Mouse (Mus musculus) kidney, adult 9 months (tissue): ENCODE measurements around the gene Unc5b.

Experiments used
- DNase-seq: peaks from one replicate; pipeline ENCODE4 v3.0.0; 2022

Gene Unc5b

DNA sequence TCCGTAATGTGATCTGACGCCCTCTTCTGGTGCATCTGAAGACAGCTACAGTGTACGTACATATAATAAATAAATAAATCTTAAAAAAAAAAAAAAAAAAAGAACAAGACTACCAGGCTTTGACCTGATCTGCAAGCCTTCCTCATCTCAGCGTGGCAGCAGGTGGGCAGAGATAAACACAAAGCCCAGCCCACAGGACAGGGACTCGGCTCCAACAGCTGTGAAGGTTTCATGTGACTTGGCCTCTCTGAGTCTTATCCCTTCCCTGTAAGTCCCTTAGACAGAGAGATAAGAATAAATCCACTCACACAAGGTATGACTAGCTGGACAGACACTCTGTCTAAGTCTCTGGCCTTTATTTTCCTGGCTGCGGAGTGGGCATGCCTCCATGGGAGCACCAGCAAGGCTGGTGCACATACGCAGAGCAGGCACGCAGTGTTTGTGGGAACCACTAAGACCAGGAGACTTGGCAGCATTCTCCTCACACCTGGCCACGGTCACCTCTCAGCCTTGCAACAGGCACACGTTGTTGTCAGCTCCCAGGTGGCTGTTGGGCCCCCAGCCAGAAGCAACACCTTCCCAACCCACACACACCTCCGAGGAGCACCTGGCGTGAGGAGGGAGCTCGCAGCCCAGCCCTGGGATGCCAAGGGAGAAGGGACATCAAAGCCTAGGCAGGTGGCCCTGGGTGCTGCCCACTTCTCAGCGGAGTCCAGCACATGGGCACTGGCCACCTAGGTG, 33.5 kb downstream of the Unc5b start:
- DNase-seq, result no peak

DNA sequence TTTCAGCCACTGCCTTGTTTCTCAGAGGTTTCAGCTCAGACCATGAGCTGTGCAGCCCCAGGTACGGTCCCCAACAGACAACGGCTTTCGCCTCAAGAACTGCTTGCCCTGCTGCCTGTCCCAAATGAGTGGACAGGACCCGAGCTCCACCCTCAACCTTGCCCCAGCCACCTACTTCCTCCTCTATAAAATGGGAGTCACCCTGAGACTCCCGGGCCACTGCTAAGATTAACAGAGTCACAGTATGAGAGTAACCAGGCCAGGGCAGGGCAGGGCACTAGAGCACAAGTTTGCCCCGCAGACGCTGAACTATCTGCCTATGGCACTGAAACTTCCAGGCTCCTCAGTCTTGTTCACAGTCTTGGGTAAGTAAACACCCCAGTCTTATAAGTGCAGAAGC, 34.9 kb downstream of the Unc5b start:
- no peak for DNase-seq

DNA sequence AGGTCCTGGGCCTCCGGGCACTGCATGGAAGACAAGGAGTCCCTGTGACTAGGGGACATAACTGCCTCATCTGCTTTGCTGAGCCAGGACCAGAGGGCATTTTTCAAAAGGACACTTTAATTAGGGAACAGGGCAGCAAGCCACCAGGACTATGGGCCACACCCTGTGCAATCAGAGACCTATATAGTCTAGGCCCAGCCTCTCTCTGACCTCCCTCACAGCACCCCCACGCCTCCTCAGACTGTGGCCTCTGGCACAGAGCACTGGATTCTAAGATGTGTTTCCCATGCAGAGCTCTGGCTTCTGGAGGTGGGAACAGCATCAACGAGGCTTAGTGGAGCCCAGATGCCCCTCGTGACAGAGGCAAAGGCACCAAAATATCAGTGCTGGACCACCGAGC, 35.4 kb downstream of the Unc5b start:
- no peak for DNase-seq

DNA sequence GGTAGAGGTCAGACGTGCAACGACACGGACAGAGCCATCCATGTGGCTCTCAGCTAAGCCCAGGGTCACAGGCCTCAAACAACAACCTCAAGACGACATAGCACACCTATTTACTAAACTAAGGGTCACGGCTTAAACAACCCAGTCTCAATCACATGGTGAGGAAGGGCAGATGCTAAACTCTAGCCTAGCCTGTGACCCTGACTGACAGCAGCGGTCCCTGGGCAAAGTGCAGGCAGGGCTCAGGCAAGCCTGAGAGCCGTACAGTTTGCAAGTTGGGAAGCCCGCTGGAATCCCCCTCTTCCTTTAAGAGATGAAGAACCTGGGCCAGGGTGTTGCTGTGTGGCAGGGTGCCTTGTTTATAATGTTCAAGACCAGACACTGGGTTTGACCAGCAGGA, 36.6 kb downstream of the Unc5b start:
- DNase-seq, result no peak

DNA sequence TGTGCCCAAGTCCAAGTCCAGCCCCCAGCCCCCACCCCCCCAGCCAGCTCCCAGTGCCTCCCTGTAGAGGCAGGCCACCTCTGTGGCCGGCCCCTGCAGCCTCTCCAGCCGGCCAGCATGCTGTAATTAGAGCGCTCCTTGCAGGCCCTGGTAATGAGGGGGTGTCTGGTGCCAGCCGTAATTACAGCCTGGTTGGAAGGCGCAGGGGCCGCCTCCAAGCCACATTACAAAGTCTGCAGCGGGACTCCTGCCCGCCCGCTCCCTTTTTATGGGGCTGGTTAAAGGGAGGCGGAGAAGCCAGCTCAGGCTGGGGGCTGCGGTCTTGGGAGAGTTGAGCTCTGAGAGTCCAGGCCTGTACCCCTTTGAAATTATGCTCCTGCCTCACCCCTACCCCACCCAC, 37.0 kb downstream of the Unc5b start:
- DNase-seq, result no peak

DNA sequence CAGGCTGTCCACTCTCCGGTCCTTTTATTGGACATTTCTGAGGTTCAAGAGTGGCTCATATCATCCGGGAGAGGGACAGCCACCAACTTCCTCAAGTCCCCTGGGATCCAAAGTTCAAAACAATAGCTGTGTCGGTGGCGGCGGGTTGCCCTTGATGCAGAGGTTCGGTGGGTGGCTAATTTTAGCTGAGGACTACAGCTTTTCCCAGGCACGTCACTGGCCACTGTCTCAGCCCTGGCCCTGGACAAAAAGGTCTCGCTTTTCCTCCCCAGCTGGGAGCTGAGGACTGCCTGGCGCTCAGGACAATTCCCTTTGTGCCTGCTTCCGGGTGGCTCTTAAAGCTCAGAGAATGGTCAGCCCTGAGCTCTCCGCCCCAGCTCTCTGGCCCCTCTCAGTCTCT, 38.5 kb downstream of the Unc5b start:
- peak; percentile 67 for DNase-seq

DNA sequence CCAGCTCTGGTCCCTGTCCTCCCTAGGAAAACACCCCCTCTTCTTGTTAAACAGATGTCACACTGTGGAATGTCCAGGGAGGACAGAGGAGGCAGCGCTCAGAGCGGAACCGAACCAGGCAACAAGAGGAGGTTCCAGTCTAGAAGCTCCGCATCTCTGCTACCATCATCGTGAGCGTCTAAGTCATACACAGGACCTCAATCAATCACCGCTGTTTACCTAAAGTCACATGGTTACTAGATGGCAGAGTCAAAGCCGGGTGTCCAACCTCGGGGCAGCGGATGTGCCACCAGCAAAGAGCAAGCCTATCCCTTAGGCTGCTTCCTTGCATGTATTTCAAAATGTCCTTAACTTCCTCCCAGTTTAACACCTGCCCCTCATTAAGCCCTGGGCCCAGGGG, 39.0 kb downstream of the Unc5b start:
- DNase-seq, result no peak

DNA sequence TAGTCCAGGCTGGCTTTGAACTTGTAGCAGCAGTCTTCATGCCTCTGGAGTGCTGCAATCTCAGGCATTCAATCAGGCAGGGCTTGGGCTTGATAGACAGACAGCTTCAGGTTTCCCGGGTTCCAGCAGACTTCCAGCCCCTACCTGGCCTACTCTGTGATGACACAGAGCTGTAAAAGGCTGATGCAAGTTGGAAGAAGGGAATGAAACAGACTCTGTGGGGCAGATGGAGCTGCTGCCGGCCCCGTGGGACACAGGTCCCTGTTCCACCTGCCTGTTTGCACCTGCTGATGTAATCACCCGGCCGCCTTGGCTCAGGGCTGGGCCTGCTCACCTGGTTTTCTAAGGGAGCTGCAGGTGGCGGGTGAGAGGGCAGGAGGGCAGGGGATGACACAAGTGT, 40.5 kb downstream of the Unc5b start:
- no peak for DNase-seq

DNA sequence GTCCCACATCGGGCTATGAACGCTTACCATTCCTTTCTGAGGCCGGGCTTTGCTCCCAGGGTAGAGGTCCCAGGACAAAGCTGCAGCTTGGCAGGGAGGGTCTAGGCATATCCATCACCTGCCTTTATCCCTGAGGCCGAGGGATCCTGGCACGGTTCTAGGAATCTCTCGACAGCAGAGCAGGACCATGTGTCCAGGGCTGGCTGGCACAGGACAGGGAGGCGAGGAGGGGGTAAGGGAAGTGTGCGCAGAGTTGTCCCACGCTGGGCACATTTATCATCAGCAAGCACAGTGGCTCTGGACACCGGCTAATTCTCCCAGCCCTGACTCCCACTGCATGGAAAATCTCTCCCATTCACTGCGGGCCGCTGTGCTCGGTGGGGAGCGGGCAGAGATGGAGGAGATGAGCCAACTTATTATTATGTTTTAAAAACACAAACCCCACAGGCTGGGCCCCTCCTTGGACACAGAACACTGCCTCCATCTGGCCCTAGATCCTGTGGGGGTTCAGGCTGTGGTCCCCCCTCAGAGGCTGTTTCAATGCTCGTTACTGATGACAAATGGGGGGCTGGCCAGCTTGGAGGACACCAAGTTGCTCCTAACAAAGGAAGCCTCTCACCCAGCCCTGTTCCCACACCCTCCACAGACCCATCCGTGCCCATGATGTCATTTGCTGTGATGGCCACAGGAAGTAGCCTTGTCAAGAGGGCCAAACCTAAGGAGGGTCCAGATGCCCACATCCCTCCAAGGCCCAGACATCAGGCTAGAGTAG, 43.9 kb downstream of the Unc5b start:
- DNase-seq, result no peak

DNA sequence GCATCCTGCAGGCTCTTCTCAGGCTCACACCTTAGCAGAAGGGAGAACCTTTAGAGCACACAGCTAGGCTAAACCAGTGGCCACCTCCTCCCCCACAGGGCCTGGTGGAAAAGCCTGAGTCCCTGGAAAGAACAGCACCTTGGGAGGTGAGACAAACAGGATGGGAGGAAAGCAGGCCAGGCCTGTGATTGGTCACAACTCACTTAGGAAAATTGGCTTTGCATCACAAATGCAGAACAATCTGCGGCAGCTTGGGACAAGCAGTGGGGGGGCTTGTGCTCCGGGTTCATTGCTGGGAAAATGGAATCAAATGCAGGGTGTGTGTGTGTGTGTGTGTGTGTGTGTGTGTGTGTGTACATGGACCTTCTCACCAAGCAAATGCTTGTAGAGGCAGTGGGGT, 47.8 kb downstream of the Unc5b start:
- DNase-seq, result peak; percentile 20

DNA sequence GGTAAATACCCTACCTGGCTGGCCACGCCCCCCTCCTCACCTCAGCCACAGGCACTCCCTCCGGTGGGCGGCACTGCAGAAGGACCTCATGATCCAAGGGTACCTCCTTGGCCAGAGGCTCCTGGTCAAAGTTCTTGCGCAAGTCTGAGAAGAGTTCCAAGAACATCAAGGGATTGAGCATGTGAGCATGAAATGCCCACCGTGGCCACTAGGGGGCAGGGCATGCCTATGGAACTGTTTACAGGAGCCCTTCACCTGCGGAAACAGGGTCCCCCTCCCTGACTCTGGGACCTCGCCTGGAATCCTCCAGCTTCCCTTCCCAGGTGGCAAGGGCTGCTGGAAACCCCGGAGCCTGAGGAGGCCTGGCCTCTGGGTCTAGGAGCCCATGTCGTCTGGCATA, 51.8 kb downstream of the Unc5b start:
- peak; percentile 86 for DNase-seq

DNA sequence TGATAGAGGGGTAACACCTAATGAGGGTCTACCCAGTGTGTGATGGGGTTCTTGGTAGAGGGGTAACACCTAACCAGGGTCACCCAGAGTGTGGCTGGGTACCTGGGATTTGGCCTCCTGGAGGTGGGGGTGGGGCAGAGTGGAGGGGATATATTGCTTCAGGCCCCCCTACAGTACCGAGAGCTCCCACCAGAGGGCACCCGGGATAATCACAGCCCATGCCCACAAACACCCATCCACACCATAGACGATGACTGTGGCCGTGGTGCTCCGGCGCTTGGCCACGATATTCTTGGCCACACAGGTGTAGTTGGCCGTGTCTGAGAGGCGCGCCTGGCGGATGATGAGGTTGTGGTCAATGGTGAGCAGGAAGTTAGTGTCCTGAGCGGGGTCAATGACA, 52.8 kb downstream of the Unc5b start:
- DNase-seq, result peak; percentile 31

DNA sequence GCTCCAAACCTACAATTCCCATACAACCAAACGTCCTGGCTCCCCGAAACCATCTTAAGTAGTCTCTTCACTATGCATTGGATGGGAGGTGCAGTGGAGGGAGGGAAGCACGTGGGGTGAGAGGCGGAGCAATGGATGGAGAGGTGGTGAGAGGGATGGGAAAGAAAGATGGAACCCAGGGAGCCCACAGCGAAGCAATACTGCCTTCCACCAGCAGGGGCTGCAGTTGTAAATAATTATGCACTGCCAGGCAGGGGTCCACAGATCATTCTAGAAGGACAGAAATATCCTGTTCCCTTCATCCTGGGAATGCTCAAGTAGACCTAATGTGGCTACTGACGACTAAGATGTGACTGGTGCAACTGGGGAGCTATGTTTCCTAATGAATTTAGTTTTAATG, 55.9 kb downstream of the Unc5b start:
- no peak for DNase-seq

DNA sequence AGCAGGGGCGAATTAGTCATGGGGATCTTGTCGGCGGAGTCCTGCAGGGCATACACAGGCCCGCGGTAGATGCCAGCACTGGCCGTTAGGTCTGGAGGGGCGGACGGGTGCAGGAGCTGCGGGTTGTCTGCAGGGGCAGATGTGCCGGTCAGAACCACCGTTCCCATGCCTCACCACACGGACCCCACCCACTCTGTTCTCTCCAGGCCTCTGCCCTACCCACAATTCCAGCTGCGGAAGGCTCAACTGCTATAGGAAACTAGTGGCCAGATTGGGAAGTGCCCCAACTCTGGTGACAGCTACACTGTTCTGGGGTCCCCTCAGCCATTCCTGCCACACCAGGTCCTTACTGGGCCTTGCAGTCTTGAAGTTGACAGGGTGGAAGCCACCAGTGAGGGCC, 56.8 kb downstream of the Unc5b start:
- DNase-seq, result no peak

DNA sequence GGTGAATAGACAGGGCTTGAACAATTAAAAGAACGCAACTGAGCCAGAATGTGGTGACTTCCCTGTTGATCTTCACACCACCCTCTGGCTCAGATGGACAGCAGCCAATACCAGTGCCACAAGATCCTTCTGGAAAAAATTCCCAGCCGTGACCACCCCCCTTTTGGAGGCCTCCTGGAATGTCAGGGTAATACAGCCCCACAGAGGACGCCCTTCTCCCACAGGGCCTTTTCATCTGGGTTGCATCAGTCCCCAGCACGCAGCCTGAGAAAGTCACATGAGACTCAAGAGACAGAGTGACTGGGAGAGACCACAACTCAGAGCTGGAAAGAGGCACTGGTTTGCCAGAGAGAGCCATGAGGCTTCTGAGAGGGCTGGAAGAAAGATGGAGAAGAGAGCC, 60.5 kb downstream of the Unc5b start:
- no peak for DNase-seq

DNA sequence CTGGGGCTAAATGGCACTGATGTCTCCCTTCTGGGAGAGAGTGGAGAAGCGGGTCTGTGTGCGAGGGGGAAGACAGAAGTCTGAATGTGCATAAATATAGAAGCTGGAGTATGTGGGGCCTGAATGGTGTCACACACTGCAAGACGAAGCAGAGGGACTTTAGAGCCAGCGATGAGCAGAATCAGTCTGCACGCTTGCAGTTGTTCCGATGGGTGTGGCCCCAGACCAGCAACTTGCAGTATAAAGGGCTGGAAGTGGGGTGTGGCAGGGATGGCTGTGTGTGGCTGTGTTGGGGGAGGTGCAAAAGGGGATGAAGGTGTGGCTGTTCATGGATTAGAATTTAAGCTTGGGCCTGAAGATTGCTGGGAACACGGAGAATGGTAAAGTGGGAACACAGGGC, 62.8 kb downstream of the Unc5b start:
- DNase-seq, result no peak

DNA sequence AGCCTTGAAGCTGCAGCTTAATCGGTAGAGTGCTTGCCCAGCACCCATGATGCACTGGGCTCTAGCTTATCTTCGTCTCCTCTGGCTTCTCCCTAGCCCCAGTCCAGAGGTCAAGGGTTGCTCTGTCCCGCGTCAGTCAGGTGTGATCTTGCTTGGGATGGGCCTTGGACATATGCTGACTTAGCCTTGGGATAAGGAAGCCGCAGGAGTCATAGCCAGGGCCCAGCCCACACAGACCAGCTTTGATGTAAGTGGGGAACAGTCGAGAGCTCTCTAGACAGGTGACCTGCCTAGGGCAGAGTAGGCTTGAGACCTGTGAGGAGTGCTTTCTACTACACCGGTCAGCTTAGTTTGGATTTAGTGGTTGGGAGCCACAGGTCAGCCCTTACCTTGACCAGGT, 64.0 kb downstream of the Unc5b start:
- DNase-seq, result no peak

DNA sequence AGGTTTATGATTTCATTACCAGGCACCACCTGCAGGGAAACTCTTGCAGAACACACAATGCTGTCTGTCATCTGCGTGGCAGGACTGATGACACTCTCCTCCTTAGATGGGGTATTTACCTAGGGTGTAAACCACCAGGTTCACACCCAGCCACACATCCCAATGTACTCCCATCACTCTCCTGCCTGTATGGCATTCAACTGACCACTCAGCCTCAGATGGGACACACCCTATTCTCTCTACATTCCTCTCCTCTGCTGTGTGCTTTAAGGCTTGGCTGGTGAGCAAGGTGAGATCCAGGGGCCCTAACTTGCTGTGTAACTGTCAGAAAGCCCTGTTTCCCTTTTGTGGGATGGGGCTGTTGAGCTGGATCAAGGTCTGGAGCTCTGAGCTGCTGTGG, 69.3 kb downstream of the Unc5b start:
- no peak for DNase-seq

DNA sequence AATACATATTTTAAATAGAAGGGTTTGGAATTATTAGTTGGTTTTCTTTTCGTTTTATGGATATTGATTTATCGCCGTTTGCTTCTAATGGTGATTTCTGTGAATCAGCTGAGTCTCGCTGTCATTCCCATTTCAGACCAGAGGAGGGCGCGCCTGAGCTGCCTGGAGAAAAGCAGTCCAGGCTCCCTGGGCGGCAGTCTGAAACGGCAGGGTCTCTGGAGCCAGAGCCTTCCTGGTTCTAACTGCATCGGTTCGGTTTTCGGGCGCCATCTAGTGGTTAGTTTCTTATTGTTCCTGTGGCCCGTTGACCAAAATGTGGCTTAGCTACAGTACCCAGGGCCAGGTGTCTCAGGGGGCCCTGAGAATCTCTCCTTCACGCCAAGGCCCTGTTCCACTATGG, 71.0 kb downstream of the Unc5b start:
- DNase-seq, result peak; percentile 98

DNA sequence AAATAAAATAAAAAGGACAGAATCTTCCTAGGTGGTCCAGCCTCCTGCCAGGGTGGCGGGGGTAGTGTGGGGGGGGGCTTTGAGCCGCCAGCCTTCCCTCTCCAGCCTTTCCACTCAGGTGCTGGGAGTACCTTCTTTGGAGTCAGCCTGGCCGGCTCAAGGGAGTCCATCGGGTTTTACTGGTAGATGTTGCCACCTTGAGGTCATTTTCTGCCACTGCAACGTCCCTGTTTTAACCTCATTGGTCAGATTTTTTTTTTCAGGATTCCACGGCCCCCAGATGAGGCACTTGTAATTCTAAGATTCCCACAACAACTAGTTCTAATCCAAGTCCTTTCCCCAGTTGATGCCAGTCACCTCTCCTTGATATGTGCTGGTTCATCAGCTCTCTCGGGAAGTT, 74.4 kb downstream of the Unc5b start:
- peak; percentile 85 for DNase-seq

DNA sequence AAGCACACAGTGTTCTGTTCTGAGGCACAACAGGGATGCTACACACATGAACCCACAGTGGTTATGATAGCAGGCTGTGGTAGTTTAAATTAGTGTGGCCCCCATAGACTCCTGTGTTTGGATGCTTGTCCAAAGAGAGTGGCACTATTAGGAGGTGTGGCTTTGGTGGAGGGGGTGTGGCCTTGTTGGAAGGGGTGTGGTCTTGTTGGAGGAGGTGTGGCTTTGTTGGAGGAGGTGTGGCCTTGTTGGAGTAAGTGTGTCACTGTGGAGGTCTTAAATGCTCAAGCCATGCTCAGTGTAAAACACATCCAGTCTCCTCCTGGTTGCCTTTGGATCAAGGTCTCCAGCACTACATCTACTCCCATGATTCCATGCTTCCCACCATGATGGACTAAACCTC, 75.2 kb downstream of the Unc5b start:
- no peak for DNase-seq

DNA sequence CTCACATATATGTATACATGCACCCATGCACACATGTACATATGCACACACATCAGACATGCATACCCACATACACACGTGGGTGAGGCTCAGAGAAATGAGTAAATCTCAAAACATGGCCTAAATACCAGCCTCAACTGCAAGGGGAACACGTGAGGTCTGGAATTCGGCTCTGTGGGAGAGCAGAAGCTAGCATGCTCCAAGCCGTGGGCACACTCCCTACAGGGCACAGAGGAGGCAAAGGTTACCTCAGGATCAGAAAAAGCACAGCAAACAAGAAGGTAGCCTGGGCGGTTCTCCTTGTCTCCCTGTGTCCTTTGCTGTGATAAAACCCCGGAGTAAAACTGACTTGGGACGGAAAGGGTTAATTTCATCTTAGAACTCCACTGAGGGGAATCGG, 77.4 kb downstream of the Unc5b start:
- DNase-seq, result peak; percentile 86

DNA sequence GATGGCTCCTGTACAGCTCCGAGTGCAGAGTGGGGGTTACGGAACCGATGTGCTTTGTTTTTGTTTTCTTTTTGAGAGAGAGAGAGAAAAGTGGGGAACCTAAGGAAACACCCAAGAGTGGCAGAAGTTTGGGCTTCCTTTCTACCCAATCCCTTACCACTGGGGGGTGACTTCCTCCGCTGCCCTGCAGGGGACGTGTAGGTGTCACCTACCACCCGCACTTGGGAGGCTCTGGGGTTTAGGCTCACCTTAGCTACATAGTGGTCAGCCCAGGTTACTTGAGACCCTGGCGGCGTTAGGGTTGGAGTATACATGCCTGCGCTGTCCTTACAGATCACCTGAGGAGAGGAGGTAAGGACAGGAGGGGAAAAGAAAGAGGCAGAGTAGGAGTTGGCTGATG, 78.1 kb downstream of the Unc5b start:
- DNase-seq, result no peak
